Mouse (Mus musculus) myocyte (in vitro differentiated cells): ENCODE results near the gene Zfp667.

Source experiments
- MAX ChIP-seq: IDR thresholded peaks from one replicate; pipeline ENCODE4 v1.6.1; 2011; ENCODE audit warnings: low read depth, mild to moderate bottlenecking, control low read depth
- POLR2A ChIP-seq: IDR thresholded peaks from one replicate; pipeline ENCODE4 v1.6.1; 2011; ENCODE audit warnings: low read depth, mild to moderate bottlenecking, control low read depth, moderate library complexity; ENCODE audit not compliant: insufficient read length
- POLR2AphosphoS2 ChIP-seq: IDR thresholded peaks from one replicate; pipeline ENCODE4 v1.6.1; 2011; ENCODE audit warnings: low read depth, control low read depth; ENCODE audit not compliant: insufficient read length
- TCF12 ChIP-seq: IDR thresholded peaks from one replicate; pipeline ENCODE4 v1.6.1; 2011; ENCODE audit warnings: mild to moderate bottlenecking, control low read depth; ENCODE audit not compliant: poor library complexity, insufficient read depth, severe bottlenecking

- TF ChIP-seq POLR2A (no peak), MAX (no peak), TCF12 (no peak), POLR2AphosphoS2 (no peak)
Observed at GRCm38 (mm10) chr7:6343501-6344071, 57.2 kb downstream of the Zfp667 start, which contains the start of gene Gm3854.
